Mouse (Mus musculus) forebrain, embryonic 10.5 days (tissue): Measurements from ENCODE around the gene Rab5if. TPM values are rescaled to one million over a fixed set of nuclear protein-coding genes. Genes with fewer than 3 reads are reported as not detected.
"Not testable (repeated sequence)": the region's sequence is repeated elsewhere in the genome, so short reads cannot be mapped to it uniquely, and the experiment has no call there.

Experiments used
- DNase-seq: peaks from one replicate; pipeline ENCODE4 v3.0.0-alpha.2; 2017; ENCODE audit warnings: low spot score; ENCODE audit errors: extremely low spot score
- H3K27ac ChIP-seq: fragments of 300-500 bp; sonication (generic); 2 replicates; pipeline ENCODE4 v1.5.1; 2016; ENCODE audit warnings: mild to moderate bottlenecking
- H3K27me3 ChIP-seq: fragments of 300-500 bp; sonication (generic); 2 replicates; pipeline ENCODE4 v1.6.1; 2016; ENCODE audit warnings: mild to moderate bottlenecking; ENCODE audit not compliant: poor library complexity, severe bottlenecking
- H3K36me3 ChIP-seq: fragments of 300-500 bp; sonication (generic); replicated peaks from 2 replicates; pipeline ENCODE4 v1.6.1; 2016; ENCODE audit warnings: mild to moderate bottlenecking, moderate library complexity
- H3K4me1 ChIP-seq: fragments of 300-500 bp; sonication (generic); 2 replicates; pipeline ENCODE4 v1.6.1; 2016
- H3K4me3 ChIP-seq: fragments of 300-500 bp; sonication (generic); 2 replicates; pipeline ENCODE4 v1.5.1; 2016; ENCODE audit warnings: mild to moderate bottlenecking, moderate library complexity
- H3K9me3 ChIP-seq: fragments of 300-500 bp; sonication (generic); 2 replicates; pipeline ENCODE4 v1.6.1; 2016; ENCODE audit warnings: mild to moderate bottlenecking, moderate library complexity
- WGBS: fragments of 180-500 bp; shearing (Covaris S2); methylation state at CpG from one replicate; pipeline ENCODE4 v1.1.7; 2016; 5-methylcytosine and 5-hydroxymethylcytosine counted together
- polyA plus RNA-seq: library from polyadenylated mRNA; unstranded; fragments of >200 nt; fragmentation: Nextera tagmentation; extraction: Ambion mirVana; gene quantifications from 2 replicates; pipeline ENCODE4 v1.2.1, GENCODE M21; 2016

The Rab5if gene
- polyA plus RNA-seq, 1 experiment from 2014 or later = 185 TPM

DNA sequence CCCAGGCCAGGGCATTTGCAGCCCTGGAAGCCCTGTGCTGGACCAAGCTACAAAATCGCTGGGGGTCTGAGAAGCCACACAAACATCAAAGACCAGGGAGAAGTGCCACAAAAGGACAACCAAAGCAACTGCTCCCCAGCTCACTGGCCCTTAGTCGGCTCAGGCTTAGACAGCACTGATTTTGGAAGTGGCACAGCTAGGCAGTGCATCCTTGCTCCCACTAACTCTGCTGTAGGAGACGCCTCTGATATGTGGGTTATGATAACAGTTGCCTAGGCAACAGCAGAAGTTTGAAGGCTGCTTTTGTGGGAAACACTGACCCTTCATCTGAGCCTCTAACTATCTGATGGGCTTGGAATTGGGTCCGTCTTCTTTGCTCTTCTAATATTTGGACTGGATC, 36.3 kb downstream of the Rab5if start:
- no peaks in the 10 kb centered on the region for H3K36me3 ChIP-seq
- 85% methylated on average over 4 of the region's 4 CpGs for WGBS
- H3K27me3 ChIP-seq = no peaks in the 10 kb centered on the region

DNA sequence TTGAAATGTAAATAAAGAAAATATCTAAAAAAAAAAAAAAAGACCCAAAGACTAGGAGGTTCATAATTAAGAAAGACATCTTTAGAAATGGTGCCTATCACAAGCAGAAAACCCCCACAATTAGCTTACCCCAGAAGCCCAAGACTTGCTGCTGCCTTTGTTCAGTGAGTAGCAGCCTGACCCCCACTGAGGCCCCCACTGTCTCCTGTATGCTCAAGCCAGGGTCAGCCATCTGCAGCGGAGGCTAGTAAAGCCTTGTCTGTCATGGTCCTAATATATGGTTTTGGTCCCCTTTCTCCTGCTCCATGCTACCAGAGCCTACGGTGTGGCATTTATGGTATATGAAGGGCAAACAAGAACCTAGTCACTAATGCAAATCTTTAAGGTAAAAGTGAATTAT, 38.4 kb downstream of the Rab5if start:
- Histone ChIP-seq H3K27ac (no peak overlapping the region), H3K27me3 (no peaks in the 10 kb centered on the region), H3K4me3 (no peak overlapping the region), H3K4me1 (peaks cover 6% of the 10 kb centered on the region; the same call in 1 of the 2 replicates), H3K9me3 (no peaks in the 10 kb centered on the region), H3K36me3 (no peaks in the 10 kb centered on the region)
- no peak for DNase-seq
- 72% methylated on average over 2 of the region's 2 CpGs for WGBS

More for the DNA sequence above, 36.3 kb downstream of the Rab5if start:
- Histone ChIP-seq H3K4me3 (no peak overlapping the region), H3K4me1 (no peaks in the 10 kb centered on the region), H3K9me3 (no peaks in the 10 kb centered on the region), H3K27ac (no peak overlapping the region)
- DNase-seq = no peak

DNA sequence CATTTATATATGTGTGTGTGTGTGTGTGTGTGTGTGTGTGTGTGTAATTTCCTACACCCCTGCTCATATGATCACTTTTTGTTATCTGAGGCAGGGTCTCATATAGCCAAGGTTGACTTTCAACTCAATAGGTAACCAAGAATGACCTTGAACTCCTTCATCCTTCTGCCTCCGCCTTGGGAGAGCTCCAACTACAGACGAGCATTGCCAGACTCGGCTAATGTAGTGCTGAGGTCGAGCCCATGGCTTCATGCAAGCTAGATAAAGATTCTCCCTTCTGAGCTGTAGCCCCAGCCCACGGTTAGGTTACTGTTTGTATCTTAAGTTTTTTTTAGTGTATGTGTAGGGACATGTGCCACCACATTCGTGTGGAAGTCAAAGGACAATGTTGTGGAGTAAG, 39.0 kb downstream of the Rab5if start:
- Histone ChIP-seq H3K4me3 (no peak overlapping the region), H3K27ac (no peak overlapping the region), H3K27me3 (no peaks in the 10 kb centered on the region), H3K9me3 (no peaks in the 10 kb centered on the region), H3K4me1 (peaks cover 6% of the 10 kb centered on the region; the same call in 1 of the 2 replicates), H3K36me3 (no peaks in the 10 kb centered on the region)
- no peak for DNase-seq
- 90% methylated on average over 6 of the region's 6 CpGs for WGBS

DNA sequence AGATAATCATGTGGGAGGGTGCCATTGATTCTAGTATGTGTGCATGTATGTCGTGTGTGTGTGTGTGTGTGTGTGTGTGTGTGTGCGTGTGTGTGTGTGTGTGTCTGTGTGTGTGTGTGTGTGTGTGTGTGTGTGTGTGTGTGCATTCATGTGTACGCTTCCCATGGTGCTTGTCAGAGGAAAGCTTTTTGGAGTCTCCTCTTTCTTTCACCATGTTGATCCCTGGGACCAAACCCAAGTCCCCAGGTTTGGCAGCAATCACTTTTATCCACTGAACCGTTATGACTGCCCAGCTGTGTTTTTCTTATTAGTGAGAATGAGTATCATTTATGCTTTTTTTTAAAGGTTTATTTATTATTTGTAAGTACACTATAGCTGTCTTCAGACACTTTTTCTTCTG, 39.5 kb downstream of the Rab5if start:
- H3K27ac ChIP-seq, H3K4me1 ChIP-seq, H3K9me3 ChIP-seq, DNase-seq, H3K36me3 ChIP-seq, H3K4me3 ChIP-seq, H3K27me3 ChIP-seq: not testable (repeated sequence)
- whole genome bisulfite sequencing = 85% methylated on average over 4 of the region's 4 CpGs

DNA sequence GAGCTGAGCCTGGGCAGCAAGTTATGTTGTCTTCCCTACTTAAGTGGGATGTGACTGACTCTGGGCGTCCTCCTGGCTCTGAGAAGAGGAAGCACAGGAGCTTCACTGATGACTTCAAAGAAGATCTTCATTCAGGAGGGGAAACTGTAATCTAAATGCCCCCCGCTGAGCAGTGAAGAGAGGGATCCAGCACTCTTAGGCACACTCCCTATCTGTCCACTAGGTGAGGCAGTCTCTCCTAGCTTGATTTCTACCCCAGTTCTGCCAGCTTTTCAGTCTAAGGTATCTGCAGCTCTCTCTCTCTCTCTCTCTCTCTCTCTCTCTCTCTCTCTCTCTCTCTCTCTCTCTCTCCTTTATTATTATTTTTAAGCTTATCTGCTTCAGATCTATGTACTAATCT, 40.4 kb downstream of the Rab5if start:
- Histone ChIP-seq H3K4me3 (no peak overlapping the region), H3K4me1 (peaks cover 6% of the 10 kb centered on the region; the same call in 1 of the 2 replicates), H3K27me3 (no peaks in the 10 kb centered on the region), H3K27ac (no peak overlapping the region), H3K9me3 (no peaks in the 10 kb centered on the region), H3K36me3 (no peaks in the 10 kb centered on the region)
- DNase-seq = no peak
- 24% methylated on average over 2 of the region's 2 CpGs for WGBS

DNA sequence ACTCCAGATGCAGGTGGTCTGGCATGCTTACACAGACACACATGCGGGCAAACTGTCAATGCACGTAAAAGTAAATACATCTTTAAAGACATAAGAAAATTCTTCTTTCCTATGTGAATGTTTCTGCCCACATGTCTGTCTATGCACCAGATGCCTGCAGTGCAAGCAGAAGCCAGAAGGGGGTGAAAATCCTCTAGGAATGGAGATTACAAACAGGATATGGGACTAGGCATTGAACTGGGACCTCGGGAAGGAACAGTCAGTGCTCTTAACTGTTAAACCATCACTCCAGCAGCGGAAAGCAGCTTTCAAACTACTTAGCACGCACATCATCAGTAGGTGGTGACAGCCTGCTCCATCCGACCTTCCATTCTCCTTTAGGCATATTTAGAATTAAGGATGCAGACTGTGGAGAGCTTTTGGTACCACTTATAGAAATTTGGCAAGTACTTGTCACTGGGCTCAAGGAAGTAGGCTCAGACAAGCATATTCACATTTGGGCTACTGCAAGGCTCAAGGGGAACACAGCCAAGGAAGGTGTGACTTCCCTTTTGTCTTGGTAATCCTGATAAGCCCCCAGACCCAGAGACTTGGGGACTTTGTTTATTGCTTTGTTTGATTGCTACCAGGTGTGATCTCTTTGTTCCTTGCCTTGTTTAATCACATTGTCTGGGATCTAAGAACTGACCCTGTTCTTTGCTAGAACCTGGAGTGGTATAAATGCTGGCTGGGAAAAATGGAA, 42.2 kb downstream of the Rab5if start:
- H3K36me3 ChIP-seq = no peaks in the 10 kb centered on the region
- 30% methylated on average over 6 of the region's 6 CpGs for WGBS
- H3K9me3 ChIP-seq = no peaks in the 10 kb centered on the region
- H3K4me3 ChIP-seq = no peak overlapping the region
- no peaks in the 10 kb centered on the region for H3K27me3 ChIP-seq
- peaks cover 6% of the 10 kb centered on the region; the same call in 1 of the 2 replicates for H3K4me1 ChIP-seq
- H3K27ac ChIP-seq = no peak overlapping the region
- DNase-seq = peak; percentile 35

DNA sequence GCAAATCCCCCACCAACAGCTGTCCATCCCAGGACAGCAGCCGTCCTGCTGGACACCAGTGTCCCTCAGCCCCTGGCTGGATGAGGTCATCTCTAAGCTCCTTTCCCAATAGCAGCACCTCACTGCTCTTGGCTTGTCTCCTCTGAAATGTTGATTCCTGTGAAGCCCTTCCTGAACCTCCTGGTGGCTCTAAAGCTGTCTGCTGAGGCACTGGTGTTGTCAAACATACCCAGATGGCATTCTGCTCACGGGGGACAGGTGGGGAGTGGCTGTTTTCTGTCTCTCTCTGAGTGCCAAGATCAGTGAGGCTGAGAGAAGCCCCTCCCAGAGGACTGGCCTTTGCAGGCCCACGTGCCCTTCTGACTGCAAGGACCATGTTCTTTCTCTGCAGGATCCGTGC, 43.0 kb downstream of the Rab5if start:
- WGBS = 48% methylated on average over 4 of the region's 4 CpGs
- H3K4me3 ChIP-seq, H3K27me3 ChIP-seq, H3K27ac ChIP-seq, DNase-seq, H3K4me1 ChIP-seq, H3K36me3 ChIP-seq, H3K9me3 ChIP-seq: not testable (repeated sequence)

DNA sequence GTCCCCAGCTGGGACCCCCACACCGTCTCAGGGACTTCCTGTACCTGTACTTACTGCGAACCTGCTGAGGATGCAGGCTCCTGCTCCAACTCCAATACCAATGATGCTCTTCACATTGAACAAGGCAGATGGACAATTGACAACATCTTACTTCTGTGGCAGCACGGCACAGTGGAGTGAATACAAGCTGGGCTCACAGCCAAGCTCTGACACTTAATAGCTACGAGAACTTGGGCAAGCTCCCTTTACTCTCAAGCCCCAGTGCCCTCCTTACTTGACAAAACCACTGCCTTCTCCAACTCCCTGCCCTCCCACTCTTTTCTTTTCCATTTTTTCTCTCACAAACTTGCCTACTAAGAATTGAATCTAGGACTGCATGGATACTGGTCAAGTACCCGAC, 50.3 kb downstream of the Rab5if start:
- H3K27ac ChIP-seq = no peak overlapping the region
- WGBS = 88% methylated on average over 5 of the region's 5 CpGs

DNA sequence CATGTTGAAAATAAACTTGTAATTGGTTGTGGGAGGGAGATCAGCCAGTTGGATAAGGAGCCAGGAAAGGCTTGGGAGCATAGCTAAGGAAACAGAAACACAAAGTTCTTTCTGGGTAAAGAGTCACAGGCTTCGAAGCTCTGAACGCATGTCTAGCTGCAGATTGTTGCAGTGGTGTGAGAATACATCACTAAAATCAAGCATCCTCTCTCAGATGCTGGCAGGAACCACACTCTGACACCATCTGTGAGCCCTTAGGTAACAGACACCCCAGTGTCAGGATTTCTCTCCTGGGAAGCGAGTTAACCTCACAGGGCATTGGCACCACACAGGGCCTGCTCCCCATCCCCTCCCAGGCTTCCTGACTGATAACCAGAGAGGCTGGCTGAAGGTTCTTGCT, 52.6 kb downstream of the Rab5if start:
- Histone ChIP-seq H3K9me3 (no peaks in the 10 kb centered on the region), H3K36me3 (no peaks in the 10 kb centered on the region), H3K27me3 (no peaks in the 10 kb centered on the region), H3K4me3 (no peak overlapping the region), H3K27ac (no peak overlapping the region), H3K4me1 (no peaks in the 10 kb centered on the region)
- no peak for DNase-seq
- WGBS = 75% methylated on average over 3 of the region's 3 CpGs

More for the DNA sequence above, 50.3 kb downstream of the Rab5if start:
- Histone ChIP-seq H3K9me3 (no peaks in the 10 kb centered on the region), H3K4me3 (no peak overlapping the region), H3K36me3 (no peaks in the 10 kb centered on the region), H3K27me3 (no peaks in the 10 kb centered on the region), H3K4me1 (no peaks in the 10 kb centered on the region)
- no peak for DNase-seq

DNA sequence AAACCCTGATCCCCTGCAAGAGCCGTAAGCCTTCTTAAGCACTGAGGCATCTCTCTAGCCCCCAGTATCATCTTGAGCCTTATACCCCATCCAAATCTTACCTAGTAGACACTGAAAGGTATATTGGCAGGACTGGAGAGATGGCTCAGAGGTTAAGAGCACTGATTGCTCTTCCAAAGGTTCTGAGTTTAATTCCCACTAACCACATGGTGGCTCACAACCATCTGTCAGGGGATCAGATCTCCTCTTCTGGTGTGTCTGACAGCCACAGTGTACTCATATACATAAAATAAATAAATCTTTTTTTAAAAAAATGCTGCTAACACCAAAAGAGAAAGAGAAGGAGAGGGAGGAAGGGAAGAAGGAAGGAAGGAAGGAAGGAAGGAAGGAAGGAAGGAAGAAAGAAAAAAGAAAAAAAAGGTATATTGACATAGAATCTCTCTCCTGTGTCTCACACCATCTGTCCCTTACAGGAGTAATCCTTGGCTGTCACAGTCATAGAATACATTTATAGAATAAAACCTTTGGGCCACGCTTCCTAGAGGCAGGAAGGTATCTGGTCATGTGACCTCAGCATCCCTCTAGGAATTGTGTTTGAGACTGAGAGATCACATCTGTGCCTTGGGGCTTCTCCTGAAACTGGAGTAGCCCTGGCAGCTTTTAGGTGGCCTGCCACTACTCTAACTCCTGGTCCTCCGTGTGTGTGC, 53.6 kb downstream of the Rab5if start:
- Histone ChIP-seq H3K27me3 (no peaks in the 10 kb centered on the region), H3K9me3 (no peaks in the 10 kb centered on the region), H3K36me3 (no peaks in the 10 kb centered on the region), H3K27ac (no peak overlapping the region), H3K4me1 (no peaks in the 10 kb centered on the region), H3K4me3 (no peak overlapping the region)
- no peak for DNase-seq
- 87% methylated on average over 3 of the region's 3 CpGs for WGBS

DNA sequence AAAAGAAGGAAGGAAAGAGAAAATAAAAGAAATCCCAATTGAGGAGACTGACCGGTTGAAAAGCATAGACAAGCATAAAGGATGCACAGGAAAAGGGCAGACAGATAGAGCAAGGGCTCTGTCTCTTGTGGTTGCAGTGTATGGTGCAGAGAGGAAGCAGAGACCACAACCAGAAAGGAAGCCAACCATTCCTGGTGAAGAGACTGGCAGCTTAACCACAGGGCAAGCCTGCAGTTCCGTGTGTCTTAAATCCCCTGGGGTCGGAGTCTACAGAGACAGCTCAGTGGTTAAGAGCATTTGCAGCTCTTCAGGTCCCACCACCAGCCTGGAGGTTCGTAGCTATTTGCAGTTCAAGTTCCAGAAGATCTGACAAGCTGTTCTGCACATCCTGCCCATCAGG, 55.6 kb downstream of the Rab5if start:
- 74% methylated on average over 4 of the region's 4 CpGs for WGBS
- Histone ChIP-seq H3K4me3 (no peak overlapping the region), H3K36me3 (no peaks in the 10 kb centered on the region), H3K4me1 (no peaks in the 10 kb centered on the region), H3K27me3 (no peaks in the 10 kb centered on the region), H3K27ac (no peak overlapping the region), H3K9me3 (no peaks in the 10 kb centered on the region)
- DNase-seq = no peak

DNA sequence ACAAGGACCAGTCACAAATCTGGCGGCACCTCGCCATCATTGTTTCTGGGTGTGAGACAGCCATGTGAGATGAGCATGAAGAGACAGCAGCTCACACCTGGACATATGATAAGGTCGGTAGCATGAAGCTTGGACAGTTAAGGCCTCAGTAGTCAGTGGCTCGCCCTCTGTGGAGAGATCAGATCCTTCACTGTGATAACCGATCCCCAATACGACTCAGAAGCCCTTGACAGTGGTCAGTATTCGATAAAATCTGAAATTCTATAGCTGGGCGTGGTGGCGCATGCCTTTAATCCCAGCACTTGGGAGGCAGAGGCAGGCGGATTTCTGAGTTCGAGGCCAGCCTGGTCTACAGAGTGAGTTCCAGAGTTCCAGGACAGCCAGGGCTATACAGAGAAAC, 56.3 kb downstream of the Rab5if start:
- H3K27ac ChIP-seq, H3K4me3 ChIP-seq, H3K9me3 ChIP-seq, DNase-seq, H3K4me1 ChIP-seq, H3K36me3 ChIP-seq, H3K27me3 ChIP-seq: not testable (repeated sequence)
- 93% methylated on average over 11 of the region's 11 CpGs for WGBS

DNA sequence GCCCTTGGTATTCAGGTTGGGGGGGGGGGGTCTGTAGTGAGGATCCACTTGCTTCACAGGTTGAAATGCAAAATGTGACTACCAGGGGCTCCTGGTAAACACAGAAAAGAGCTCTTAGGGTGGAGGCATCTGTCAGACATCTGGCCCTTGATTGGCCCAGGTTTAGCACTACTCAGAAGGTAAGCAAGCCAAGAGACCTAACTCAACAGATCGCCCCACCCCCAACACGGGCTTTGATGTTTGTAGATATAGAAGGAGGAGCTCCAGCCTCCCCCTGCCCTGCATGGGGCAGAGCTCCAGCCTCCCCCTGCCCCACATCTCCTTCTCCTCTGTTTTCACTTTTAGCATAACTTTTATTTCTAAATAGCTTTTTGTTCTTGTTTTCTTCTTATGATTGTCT, 56.9 kb downstream of the Rab5if start:
- Histone ChIP-seq H3K4me3 (no peak overlapping the region), H3K27ac (no peak overlapping the region), H3K4me1 (no peaks in the 10 kb centered on the region), H3K27me3 (no peaks in the 10 kb centered on the region), H3K9me3 (no peaks in the 10 kb centered on the region), H3K36me3 (no peaks in the 10 kb centered on the region)
- DNase-seq = no peak
- 85% methylated on average over 2 of the region's 2 CpGs for WGBS
